Mouse (Mus musculus) liver, embryonic 14.5 days (tissue): Measurements from ENCODE around the gene Oaf. TPM values are rescaled to one million over a fixed set of nuclear protein-coding genes. Genes with fewer than 3 reads are reported as not detected.
A peak's percentile ranks its signal among the peaks of the same experiment; 100 is the strongest.

Experiments used
- ATAC-seq: fragments of 200-750 bp; cut with Nextera tagmentation; 2 replicates; pipeline ENCODE4 v1.8.0; 2017; ENCODE audit warnings: moderate number of reproducible peaks, mild to moderate bottlenecking, moderate library complexity; ENCODE audit not compliant: insufficient read depth
- DNase-seq, 3 experiments: peaks; one replicate each; pipeline ENCODE4 v3.0.0-alpha.2; 2012 to 2013; ENCODE audit warnings: low read depth in 3 of 3, low spot score in 3 of 3
- H3K27ac ChIP-seq: fragments of 300-500 bp; sonication (generic); 2 replicates; pipeline ENCODE4 v1.5.1; 2014; ENCODE audit warnings: moderate library complexity, mild to moderate bottlenecking, control low read depth, inconsistent platforms
- H3K27me3 ChIP-seq: fragments of 300-500 bp; sonication (generic); 2 replicates; pipeline ENCODE4 v1.6.1; 2014; ENCODE audit warnings: mild to moderate bottlenecking, low read length, moderate library complexity; ENCODE audit not compliant: control insufficient read depth, insufficient read depth
- H3K36me3 ChIP-seq: fragments of 300-500 bp; sonication (generic); replicated peaks from 2 replicates; pipeline ENCODE4 v1.6.1; 2014; ENCODE audit warnings: low read depth; ENCODE audit not compliant: control insufficient read depth, insufficient read depth
- H3K4me1 ChIP-seq, 2 experiments: fragments of 200-500 bp in 1 of 2; fragments of 300-500 bp in 1 of 2; sonication (generic) in 1 of 2; replicated peaks; 2 replicates each; pipeline ENCODE4 v1.6.1; 2012 to 2014; ENCODE audit warnings: antibody characterized with exemption in 1 of 2, inconsistent platforms in 1 of 2, low read length in 1 of 2; ENCODE audit not compliant: control insufficient read depth in 2 of 2, insufficient read depth in 2 of 2
- H3K4me2 ChIP-seq: fragments of 300-500 bp; sonication (generic); 2 replicates; pipeline ENCODE4 v1.6.1; 2014; ENCODE audit warnings: low read depth, mild to moderate bottlenecking, control low read depth, moderate library complexity
- H3K4me3 ChIP-seq, 2 experiments: fragments of 200-500 bp in 1 of 2; fragments of 300-500 bp in 1 of 2; sonication (generic) in 1 of 2; 2 replicates each; pipeline ENCODE4 v1.5.1; 2012 to 2014; ENCODE audit warnings: low read depth in 2 of 2, low read length in 2 of 2, mild to moderate bottlenecking in 2 of 2, control low read depth in 1 of 2, inconsistent platforms in 1 of 2, moderate library complexity in 1 of 2; ENCODE audit not compliant: insufficient read depth in 1 of 2
- H3K9ac ChIP-seq: fragments of 300-500 bp; sonication (generic); replicated peaks from 2 replicates; pipeline ENCODE4 v1.6.1; 2014; ENCODE audit warnings: mild to moderate bottlenecking, control low read depth, moderate library complexity
- H3K9me3 ChIP-seq: fragments of 300-500 bp; sonication (generic); 2 replicates; pipeline ENCODE4 v1.6.1; 2016; ENCODE audit warnings: low read length, mixed read lengths; ENCODE audit not compliant: control insufficient read depth
- CTCF ChIP-seq: IDR thresholded peaks from 2 replicates; pipeline ENCODE4 v1.5.1; 2016; ENCODE audit warnings: antibody characterized with exemption, low read depth, control low read depth
- EP300 ChIP-seq: IDR thresholded peaks from 2 replicates; pipeline ENCODE4 v1.6.1; 2016; ENCODE audit warnings: antibody characterized with exemption, low read depth
- WGBS: fragments of 180-500 bp; shearing (Covaris S2); extraction: QIAGEN DNeasy Blood & Tissue Kit; methylation state at CpG from one replicate; pipeline ENCODE4 v1.1.7; 2014; ENCODE audit not compliant: insufficient replicate concordance; 5-methylcytosine and 5-hydroxymethylcytosine counted together
- polyA plus RNA-seq, 2 experiments: library from polyadenylated mRNA; depleted of rRNA in 1 of 2; stranded (reverse) in 1 of 2; unstranded in 1 of 2; fragments of >200 nt; fragmentation: Nextera tagmentation in 1 of 2; extraction: Ambion mirVana in 1 of 2; gene quantifications; 2 replicates each; pipeline versions ENCODE4 v1.2.1 to v1.2.3; 2012 to 2014

Gene Oaf
- polyA plus RNA-seq, 2 experiments, result 29.4 to 37.1 TPM

DNA sequence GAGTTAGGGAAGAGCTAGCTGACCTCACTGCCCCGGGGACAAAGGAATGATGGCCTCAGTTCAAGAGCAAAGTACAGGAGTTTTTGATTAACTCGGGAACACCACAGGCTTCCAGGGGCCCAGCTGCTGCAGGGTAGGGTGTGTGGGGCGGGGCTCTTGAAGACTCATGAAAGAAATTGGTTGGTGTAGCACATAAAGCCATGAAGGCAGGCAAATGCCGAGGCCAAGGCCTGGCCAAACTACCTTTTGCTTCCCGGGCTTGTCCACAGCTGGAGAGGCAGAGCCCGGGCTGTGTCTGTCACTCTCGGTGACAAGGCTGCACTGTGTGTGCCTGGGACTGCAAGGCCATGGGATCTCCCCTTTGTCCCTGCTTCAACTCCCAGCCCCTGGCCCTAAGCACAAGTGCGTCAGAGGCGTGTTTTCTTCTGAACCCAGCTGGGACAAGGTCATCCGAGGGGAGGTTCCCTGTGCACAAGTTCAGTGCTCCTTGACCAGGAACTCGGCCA is 24.3 kb upstream of the Oaf start:
- ATAC-seq (peak; percentile 65), DNase-seq (no peak)
- Histone ChIP-seq H3K4me1 (peaks cover 8 to 31% of the 10 kb centered on the region in 2 experiments; a peak in 3 of 4 replicates), H3K9me3 (no peaks in the 10 kb centered on the region), H3K27ac (peak overlapping the region; percentile 37), H3K9ac (no peak overlapping the region), H3K4me2 (no peak overlapping the region), H3K27me3 (no peaks in the 10 kb centered on the region), H3K36me3 (no peaks in the 10 kb centered on the region), H3K4me3 (no peak overlapping the region)
- WGBS, result 47% methylated on average over 11 of the region's 11 CpGs
- TF ChIP-seq CTCF (no peak), EP300 (no peak)

DNA sequence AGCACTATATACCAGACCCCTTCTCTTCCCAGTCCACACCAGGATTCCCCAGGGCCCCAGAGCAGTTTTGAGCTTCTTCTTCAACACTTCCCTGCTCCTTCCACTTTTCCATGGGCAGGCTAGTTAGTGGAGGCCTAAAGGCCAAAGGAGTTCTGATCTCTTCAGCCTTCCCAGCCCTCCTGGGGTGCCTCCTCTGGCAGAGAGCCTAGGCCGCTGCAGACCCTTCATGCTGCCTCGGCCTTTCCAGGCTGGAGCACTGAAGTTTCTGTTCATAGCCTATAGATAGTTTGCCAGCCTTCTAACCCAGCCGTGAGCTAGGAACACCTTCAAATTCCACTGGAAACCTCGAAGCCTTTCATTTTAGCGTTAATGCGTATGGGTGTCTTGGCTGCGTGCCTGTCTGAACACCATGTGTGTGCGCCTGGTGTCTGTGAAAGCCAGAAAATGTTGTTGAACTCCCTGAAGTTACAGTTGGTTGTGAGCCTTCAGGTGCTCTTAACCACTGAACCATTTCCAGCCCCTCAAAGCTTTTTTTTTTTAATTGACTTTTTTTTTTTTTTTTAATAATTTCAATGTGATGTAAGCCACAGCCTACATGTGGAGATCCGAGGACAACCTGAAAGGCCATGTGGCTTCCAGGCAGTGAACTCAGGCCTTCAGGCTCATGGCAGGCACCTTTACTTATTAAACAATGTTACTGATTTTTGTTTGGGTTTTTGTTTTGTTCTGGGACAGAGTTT is 23.3 kb upstream of the Oaf start:
- 70% methylated on average over 9 of the region's 9 CpGs for WGBS
- TF ChIP-seq EP300 (no peak), CTCF (no peak)
- DNase-seq (no peak), ATAC-seq (no peak)
- no peak overlapping the region for H3K4me3 ChIP-seq
- no peak overlapping the region for H3K9ac ChIP-seq
- H3K27me3 ChIP-seq, result no peaks in the 10 kb centered on the region
- H3K36me3 ChIP-seq, result no peaks in the 10 kb centered on the region
- no peaks in the 10 kb centered on the region for H3K9me3 ChIP-seq
- no peak overlapping the region for H3K4me2 ChIP-seq
- H3K4me1 ChIP-seq, result peaks cover 8 to 31% of the 10 kb centered on the region in 2 experiments; a peak in 3 of 4 replicates
- H3K27ac ChIP-seq, result no peak overlapping the region

DNA sequence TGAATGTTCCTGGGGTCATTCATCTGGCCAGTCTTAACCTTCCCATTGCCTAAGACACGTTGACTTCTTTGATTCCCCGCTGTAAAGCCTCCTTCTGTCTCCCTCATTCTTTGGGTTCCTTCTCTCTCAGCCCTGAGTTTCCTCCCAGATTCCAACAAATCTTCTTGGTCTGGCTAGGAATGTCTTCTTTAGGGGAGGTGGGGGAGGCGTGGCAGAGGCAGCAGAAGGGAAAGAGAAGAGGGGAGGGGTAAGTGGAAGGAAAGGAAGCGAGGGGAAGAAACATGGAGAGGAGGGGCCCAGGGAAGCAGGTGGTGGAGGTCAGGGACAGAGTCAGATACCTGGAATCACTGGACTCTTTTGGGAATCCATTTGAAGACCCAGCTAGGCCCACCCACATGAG is 22.7 kb upstream of the Oaf start:
- H3K9me3 ChIP-seq, result no peaks in the 10 kb centered on the region
- no peak for ATAC-seq
- H3K27ac ChIP-seq, result no peak overlapping the region
- H3K27me3 ChIP-seq, result no peaks in the 10 kb centered on the region
- H3K4me1 ChIP-seq, result peaks cover 8 to 31% of the 10 kb centered on the region in 2 experiments; a peak in 3 of 4 replicates
- no peak overlapping the region for H3K4me3 ChIP-seq
- no peaks in the 10 kb centered on the region for H3K36me3 ChIP-seq
- no peak overlapping the region for H3K9ac ChIP-seq
- no peak overlapping the region for H3K4me2 ChIP-seq
- 70% methylated on average over 4 of the region's 4 CpGs for WGBS
- no peak for DNase-seq
- no peak for TF ChIP-seq CTCF
- TF ChIP-seq EP300, result no peak

DNA sequence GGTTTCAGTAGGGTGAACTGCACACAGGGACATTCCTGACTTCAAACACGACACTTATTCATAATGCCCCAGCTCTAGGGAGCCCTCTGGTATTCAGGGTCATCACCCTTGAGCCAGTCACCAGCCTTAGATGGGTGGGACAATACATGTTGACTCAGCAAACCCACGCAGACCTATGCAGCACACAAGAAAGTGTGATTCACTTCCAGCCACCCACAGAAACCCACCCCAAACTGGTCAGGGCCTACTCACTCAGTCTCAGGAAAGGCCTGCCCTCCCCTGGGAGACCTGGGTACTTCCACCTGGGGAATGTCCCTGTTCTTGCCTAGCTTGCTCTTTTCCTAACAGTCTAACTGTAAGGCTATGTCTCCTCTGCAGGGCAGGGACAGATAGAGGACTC is 22.2 kb upstream of the Oaf start:
- H3K4me2 ChIP-seq, result no peak overlapping the region
- ATAC-seq (peak; percentile 24; the same call in 1 of the 2 replicates), DNase-seq (no peak)
- no peak overlapping the region for H3K4me3 ChIP-seq
- 31% methylated on average over 2 of the region's 2 CpGs for WGBS
- H3K27ac ChIP-seq, result no peak overlapping the region
- H3K4me1 ChIP-seq, result peaks cover 8 to 32% of the 10 kb centered on the region in 2 experiments; a peak in 3 of 4 replicates
- H3K9ac ChIP-seq, result no peak overlapping the region
- H3K36me3 ChIP-seq, result no peaks in the 10 kb centered on the region
- no peaks in the 10 kb centered on the region for H3K9me3 ChIP-seq
- H3K27me3 ChIP-seq, result no peaks in the 10 kb centered on the region
- TF ChIP-seq CTCF, result peak; percentile 48
- no peak for TF ChIP-seq EP300

DNA sequence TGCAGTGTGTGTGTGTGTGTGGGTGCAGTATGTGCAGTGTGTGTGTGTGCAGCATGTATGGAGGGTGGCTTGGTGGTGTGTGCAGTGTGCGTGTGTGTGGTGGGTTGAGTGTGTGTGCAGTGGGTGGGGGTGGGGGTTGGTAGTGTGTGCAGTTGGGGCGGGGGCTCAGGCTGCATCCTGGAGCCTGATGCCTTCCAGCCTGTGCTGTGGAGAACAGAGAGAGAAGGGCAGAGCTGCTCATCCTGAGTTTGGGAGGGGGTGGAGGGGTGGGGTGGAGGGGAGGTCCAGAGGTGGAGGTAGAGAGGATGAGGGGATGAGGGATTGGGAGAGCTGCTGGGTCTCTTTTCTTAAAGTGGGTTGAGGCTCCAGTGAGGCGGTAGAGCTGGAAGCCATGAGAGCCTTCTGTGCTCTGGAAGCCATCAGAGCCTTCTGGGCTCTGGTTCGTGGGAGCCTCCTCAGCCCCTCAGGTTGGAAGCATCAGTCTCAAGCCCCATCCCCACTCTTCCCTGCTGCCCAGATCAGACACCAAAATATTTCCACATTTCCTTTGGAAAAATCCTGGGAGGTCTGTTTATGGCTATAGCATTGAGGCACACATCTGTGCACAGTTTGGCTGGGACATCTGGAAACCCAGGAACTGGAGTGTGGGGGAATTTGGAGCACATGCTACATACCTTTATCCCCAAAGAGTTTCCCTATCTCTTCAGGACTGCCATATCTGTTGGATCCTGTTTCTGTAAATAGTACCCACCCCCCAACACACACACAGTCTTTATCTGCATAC is 21.6 kb upstream of the Oaf start:
- DNase-seq (no peak), ATAC-seq (peak; percentile 9; the same call in 1 of the 2 replicates)
- H3K4me2 ChIP-seq, result no peak overlapping the region
- no peak overlapping the region for H3K27ac ChIP-seq
- WGBS, result 73% methylated on average over 4 of the region's 4 CpGs
- no peak for TF ChIP-seq CTCF
- TF ChIP-seq EP300, result no peak
- no peak overlapping the region for H3K9ac ChIP-seq
- H3K4me3 ChIP-seq, result no peak overlapping the region
- no peaks in the 10 kb centered on the region for H3K9me3 ChIP-seq
- peaks cover 8 to 34% of the 10 kb centered on the region in 2 experiments; a peak in 3 of 4 replicates for H3K4me1 ChIP-seq
- no peaks in the 10 kb centered on the region for H3K27me3 ChIP-seq
- H3K36me3 ChIP-seq, result no peaks in the 10 kb centered on the region
